Comparison of ENCODE assay signal across 10 mouse cellular contexts in genomic region chr14:33687444-33688028, GRCm38 (mm10).
DNase-seq lines count a peak whose midpoint lies in the region; ATAC-seq lines count a peak whose summit lies in the region.
"Had no signal": no experiment of that assay in that cellular context is flagged by ENCODE, and none has a peak within 500 bp of the region (broad histone marks: within the 10 kb centered on the region; RNA-seq: fewer than 3 reads in every experiment).

No protein-coding gene starts in this region.

- WGBS in kidney, embryonic 14.5 days = 49% methylated on average over 6 of the region's 6 CpGs
- 20% methylated on average over 6 of the region's 6 CpGs for WGBS in heart, embryonic 15.5 days

- DNase-seq in kidney, adult 11 months = peak; percentile 66
- DNase-seq in kidney, postnatal 25 days = peak; percentile 50 to 82
- DNase-seq in lung, postnatal 36 days = peak; percentile 19
- DNase-seq in layer of hippocampus, adult 18-20 months (ENCODE audit: low spot score in 2 of 2) = no peak
- DNase-seq in thymus, postnatal 10 days (ENCODE audit: low spot score in 2 of 2) = no peak
- DNase-seq in left cerebral cortex, adult 18-20 months (ENCODE audit: low spot score in 2 of 2) = no peak

- H3K4me3 ChIP-seq in kidney, embryonic 14.5 days (ENCODE audit: low read length) = no peak overlapping the region
- no peak overlapping the region for H3K4me3 ChIP-seq in heart, embryonic 15.5 days
- H3K4me3 ChIP-seq: hindbrain, embryonic 15.5 days had no signal

- H3K27me3 ChIP-seq in kidney, embryonic 14.5 days (ENCODE audit: control insufficient read depth, insufficient read depth, low read length) = no peaks in the 10 kb centered on the region
- H3K27me3 ChIP-seq in heart, embryonic 15.5 days = no peaks in the 10 kb centered on the region
- H3K27me3 ChIP-seq: hindbrain, embryonic 15.5 days had no signal

- H3K36me3 ChIP-seq in kidney, embryonic 14.5 days (ENCODE audit: control insufficient read depth, insufficient read depth, low read length) = no peaks in the 10 kb centered on the region
- H3K36me3 ChIP-seq in heart, embryonic 15.5 days = no peaks in the 10 kb centered on the region
- H3K36me3 ChIP-seq: hindbrain, embryonic 15.5 days had no signal

- H3K27ac ChIP-seq in kidney, embryonic 14.5 days (ENCODE audit: low read depth, low read length) = no peak overlapping the region
- peak overlapping the region; percentile 70 for H3K27ac ChIP-seq in heart, embryonic 15.5 days
- H3K27ac ChIP-seq: hindbrain, embryonic 15.5 days had no signal

- H3K9ac ChIP-seq in kidney, embryonic 14.5 days (ENCODE audit: low read depth, low read length) = no peak overlapping the region
- H3K9ac ChIP-seq in heart, embryonic 15.5 days = no peak overlapping the region
- H3K9ac ChIP-seq: hindbrain, embryonic 15.5 days had no signal

- no peaks in the 10 kb centered on the region for H3K9me3 ChIP-seq in kidney, embryonic 14.5 days (ENCODE audit: control insufficient read depth, low read length)
- no peaks in the 10 kb centered on the region for H3K9me3 ChIP-seq in heart, embryonic 15.5 days (replicated peaks)
- H3K9me3 ChIP-seq: hindbrain, embryonic 15.5 days had no signal

- peaks cover 17% of the 10 kb centered on the region; the same call in 1 of the 2 replicates for H3K4me1 ChIP-seq in kidney, embryonic 14.5 days (ENCODE audit: control insufficient read depth, insufficient read depth, low read length)
- H3K4me1 ChIP-seq in heart, embryonic 15.5 days (replicated peaks) = peaks cover 33% of the 10 kb centered on the region

- ATAC-seq in kidney, embryonic 14.5 days (ENCODE audit: low FRiP score, low TSS enrichment) = no peak
- peak; percentile 72 for ATAC-seq in heart, embryonic 15.5 days (replicated peaks; ENCODE audit: insufficient number of reproducible peaks, insufficient read depth, low FRiP score, low read depth)
- ATAC-seq: Patski had no signal

- H3K4me2 ChIP-seq in kidney, embryonic 14.5 days (replicated peaks; ENCODE audit: low read depth, low read length) = no peak overlapping the region
- H3K4me2 ChIP-seq in heart, embryonic 15.5 days = 0 out of 2 replicates have a peak overlapping the region, but pooled peaks have one; percentile 4
- H3K4me2 ChIP-seq: hindbrain, embryonic 15.5 days had no signal

Comparison
In these comparisons a context has a peak if more than half of its experiments do, and no peak if none do; other contexts are left out.
1. DNase-seq: peak in kidney, adult 11 months (single experiment), kidney, postnatal 25 days (2 of 2) and lung, postnatal 36 days (single experiment); none in layer of hippocampus, adult 18-20 months (0 of 2), thymus, postnatal 10 days (0 of 2) and left cerebral cortex, adult 18-20 months (0 of 2).